Mouse (Mus musculus): ENCODE measurements around the gene Srl. TPM values are rescaled to one million over a fixed set of nuclear protein-coding genes. Genes with fewer than 3 reads are reported as not detected.
"Not testable (repeated sequence)": the region's sequence is repeated elsewhere in the genome, so short reads cannot be mapped to it uniquely, and the experiment has no call there.

Gene Srl
- total RNA-seq, 2 experiments from 2014 or later: 1,004 to 1,109 TPM

GRCm38 (mm10) chr16:4489114-4489624, 52.4 kb downstream of the Srl start:
- intact Hi-C loops (cut with DNase I): loop anchor here (2.0 to 5.0 kb wide), 3 partner anchors 33 to 118 kb away; no protein-coding TSS in a partner anchor
- peak; percentile 81 for DNase-seq (ENCODE audit: low spot score)

GRCm38 (mm10) chr16:4480616-4481265, 60.9 kb downstream of the Srl start:
- DNase-seq (ENCODE audit: low spot score): no peak
- intact Hi-C loops (cut with DNase I): no loop called here

DNA sequence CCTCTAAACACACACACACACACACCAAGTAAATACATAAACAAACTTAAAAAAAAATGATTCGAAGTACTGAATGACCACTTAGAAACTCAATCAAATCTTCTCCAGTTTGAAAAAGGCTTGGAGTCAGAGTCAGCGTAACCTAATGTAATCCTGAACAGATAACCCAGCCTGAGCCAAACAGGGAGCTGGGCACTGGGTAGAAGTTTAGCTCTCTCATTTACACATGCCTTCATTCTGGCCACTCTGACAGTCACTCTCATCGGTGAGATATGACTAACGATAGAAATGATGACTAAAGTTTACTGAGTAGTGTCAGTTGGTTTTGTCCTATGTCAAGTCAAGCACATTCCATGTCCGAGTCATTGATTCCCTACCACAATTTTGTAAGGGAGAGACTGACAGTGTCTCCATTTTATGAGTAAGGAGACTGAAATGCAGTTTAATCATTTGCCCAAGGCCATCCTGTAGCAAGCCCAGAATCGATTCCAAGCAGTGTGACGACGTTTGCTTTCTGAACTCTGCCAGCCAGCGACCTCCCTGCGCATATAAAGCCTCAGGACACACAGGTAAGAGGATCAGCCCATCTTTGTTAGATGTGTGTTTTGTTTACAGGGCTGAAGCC, 63.9 kb downstream of the Srl start:
- no peak for DNase-seq (ENCODE audit: low spot score)
- intact Hi-C loops (cut with DNase I): no loop called here

- DNase-seq (ENCODE audit: low spot score): peak; percentile 94
- intact Hi-C loops (cut with DNase I): loop anchor here (5.0 kb wide), 1 partner anchor 53 kb away; the partner anchor contains the start of gene Adcy9
Observed at GRCm38 (mm10) chr16:4474882-4475803, 66.5 kb downstream of the Srl start.

DNA sequence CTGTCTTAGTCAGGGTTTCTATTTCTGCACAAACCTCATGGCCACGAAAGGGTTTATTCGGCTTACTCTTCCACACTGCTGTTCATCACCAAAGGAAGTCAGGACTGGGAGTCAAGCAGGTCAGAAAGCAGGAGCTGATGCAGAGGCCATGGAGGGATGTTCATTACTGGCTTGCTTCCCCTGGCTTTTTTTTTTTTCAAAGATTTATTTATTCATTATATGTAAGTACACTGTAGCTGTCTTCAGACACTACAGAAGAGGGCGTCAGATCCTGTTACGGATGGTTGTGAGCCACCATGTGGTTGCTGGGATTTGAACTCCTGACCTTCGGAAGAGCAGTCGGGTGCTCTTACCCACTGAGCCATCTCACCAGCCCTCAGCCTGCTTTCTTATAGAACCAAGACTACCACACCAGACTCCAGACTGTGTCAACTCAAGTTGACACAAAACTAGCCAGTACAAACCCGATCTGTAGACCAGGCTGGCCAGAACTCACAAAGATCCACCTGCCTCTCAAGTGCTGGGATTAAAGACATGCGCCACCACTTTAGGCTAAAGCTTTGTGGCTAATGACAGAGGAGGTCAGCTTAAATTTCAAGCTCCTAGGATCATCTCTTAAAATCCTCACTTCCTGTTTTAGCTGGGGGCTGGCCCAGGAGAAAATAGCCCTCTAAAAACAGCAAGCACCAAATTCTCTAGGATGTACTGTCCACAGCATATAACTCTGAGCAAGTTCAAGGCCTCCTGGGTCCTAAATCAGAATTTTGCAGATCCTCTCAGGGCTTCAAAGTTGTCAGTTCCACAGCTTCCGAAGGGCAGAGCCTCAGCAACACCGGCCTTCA, 67.4 kb downstream of the Srl start:
- intact Hi-C loops (cut with DNase I): loop anchor here (5.0 kb wide), 1 partner anchor 52 kb away; the partner anchor contains the start of gene Adcy9
- not testable (repeated sequence) for DNase-seq (ENCODE audit: low spot score)

- no peak for DNase-seq (ENCODE audit: low spot score)
Observed at GRCm38 (mm10) chr16:4473231-4473630, 68.4 kb downstream of the Srl start.

GRCm38 (mm10) chr16:4472687-4473086, 68.9 kb downstream of the Srl start:
- DNase-seq (ENCODE audit: low spot score): peak; percentile 45
- intact Hi-C loops (cut with DNase I): loop anchor here (5.0 kb wide), 1 partner anchor 50 kb away; the partner anchor contains the start of gene Adcy9

More at GRCm38 (mm10) chr16:4473231-4473630, 68.4 kb downstream of the Srl start:
- intact Hi-C loops (cut with DNase I): loop anchor here (5.0 kb wide), 1 partner anchor 51 kb away; the partner anchor contains the start of gene Adcy9

DNA sequence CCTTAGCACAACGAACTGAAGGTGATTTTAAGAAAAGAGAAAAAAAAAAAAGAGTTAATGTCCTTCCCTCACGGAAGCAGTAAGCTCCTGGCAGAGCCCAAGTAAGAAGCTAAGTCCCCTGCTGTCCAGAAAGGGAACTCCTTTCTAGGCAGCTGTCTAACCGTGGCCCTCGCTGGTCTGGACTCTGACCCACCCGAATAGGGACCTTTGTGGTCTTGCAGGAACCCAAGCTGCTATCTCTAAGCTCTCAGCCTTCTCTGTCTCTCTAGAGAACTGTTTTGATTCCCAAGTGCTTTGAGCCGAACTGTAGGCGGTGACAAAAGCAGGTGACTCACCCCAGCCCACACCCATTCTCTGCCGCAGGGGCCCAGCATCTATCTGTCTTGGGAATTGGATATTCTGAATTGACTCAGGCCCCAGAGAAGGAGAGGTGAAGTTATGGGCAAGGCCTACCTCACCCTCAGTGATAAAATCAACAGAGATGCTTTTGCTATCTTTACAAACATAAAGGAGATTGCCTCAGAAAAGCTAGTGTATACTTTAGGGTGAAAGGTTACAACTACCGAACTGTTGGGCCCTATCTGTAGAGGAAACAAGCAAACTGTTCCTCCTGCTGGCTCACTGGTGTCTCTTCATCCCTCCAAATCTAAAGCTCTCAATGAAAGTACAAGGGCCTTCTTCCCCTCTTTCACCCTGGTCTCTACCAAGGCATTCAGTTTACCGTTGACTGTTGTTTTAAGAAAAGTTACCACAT, 71.8 kb downstream of the Srl start:
- DNase-seq (ENCODE audit: low spot score): no peak
- intact Hi-C loops (cut with DNase I): loop anchor here (2.0 to 5.0 kb wide), 2 partner anchors 47 to 153 kb away; partner anchors contain the start of gene Adcy9

DNA sequence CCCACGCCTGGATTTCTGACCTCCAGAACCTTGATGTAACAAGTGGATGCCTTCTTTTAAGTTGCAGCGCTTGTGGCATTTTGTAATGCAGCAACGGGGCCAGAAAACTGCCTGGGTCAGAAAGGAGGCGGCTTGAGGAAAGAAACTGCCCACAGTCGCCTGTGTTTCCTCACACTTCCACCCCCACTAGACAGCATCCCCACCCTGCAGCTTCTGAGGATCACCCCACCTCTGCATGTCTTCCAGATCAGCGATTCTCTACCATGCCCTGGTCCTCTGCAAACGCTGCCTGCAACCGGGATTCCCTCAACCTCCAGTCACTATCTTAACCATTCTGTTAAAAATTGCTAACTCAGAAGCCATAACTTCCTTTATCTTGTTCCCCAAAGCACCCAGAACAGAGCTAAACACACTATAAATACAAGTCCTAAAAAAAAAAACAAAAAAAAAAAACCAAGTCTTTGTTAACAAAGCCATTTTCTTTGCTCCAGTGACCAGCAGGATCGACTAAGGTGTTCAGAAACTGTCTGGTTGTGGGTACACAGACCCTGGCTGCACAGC, 77.0 kb downstream of the Srl start:
- no peak for DNase-seq (ENCODE audit: low spot score)
- intact Hi-C loops (cut with DNase I): no loop called here

GRCm38 (mm10) chr16:4457927-4458326, 83.7 kb downstream of the Srl start:
- DNase-seq (ENCODE audit: low spot score): no peak
- intact Hi-C loops (cut with DNase I): no loop called here

DNA sequence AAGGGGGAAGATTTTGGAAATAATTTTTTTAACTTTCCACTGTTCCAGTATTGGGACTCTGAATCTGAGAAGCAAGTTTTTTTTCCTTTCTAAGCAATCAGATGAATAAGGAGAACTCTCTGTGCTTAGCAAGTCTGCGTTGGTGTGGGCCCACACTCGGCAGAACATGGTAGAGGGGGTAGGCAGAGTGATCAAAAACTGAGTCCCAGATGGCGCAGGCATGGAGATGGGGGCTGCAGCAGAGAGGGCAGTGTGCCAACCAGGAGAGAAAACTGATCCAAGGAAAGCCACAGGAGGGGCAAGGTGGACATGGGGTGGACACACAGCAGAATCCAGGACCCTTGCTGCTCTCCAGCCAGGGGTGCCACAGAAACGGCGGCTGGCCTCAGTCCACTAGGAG, 85.2 kb downstream of the Srl start:
- no peak for DNase-seq (ENCODE audit: low spot score)
- intact Hi-C loops (cut with DNase I): no loop called here

GRCm38 (mm10) chr16:4455693-4456092, 85.9 kb downstream of the Srl start:
- intact Hi-C loops (cut with DNase I): no loop called here
- DNase-seq (ENCODE audit: low spot score): no peak

- DNase-seq (ENCODE audit: low spot score): no peak
- intact Hi-C loops (cut with DNase I): no loop called here
Observed at GRCm38 (mm10) chr16:4454563-4454962, 87.1 kb downstream of the Srl start.

- intact Hi-C loops (cut with DNase I): no loop called here
- no peak for DNase-seq (ENCODE audit: low spot score)
Observed at GRCm38 (mm10) chr16:4449418-4449817, 92.2 kb downstream of the Srl start.

DNA sequence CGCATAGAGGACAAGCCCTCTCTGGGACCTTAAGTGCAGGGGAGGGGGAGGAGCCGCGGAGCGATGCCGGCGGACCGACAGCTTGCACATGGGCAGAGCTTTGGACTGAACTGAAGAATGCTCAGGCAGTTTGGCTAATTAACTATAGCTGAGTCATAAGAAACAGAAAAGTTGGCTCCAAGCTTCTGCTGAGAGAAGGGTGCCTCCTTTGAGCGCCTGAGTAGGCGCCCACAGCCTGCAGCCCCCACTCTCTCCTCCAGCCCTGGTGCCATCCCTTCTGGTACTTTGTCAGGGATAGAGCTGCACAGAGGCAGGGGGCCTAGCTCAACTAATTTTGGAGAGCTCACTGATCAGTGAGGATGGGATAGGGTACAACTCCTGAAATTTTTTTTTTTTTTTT, 93.4 kb downstream of the Srl start:
- peak; percentile 17 for DNase-seq (ENCODE audit: low spot score)
- intact Hi-C loops (cut with DNase I): no loop called here

DNA sequence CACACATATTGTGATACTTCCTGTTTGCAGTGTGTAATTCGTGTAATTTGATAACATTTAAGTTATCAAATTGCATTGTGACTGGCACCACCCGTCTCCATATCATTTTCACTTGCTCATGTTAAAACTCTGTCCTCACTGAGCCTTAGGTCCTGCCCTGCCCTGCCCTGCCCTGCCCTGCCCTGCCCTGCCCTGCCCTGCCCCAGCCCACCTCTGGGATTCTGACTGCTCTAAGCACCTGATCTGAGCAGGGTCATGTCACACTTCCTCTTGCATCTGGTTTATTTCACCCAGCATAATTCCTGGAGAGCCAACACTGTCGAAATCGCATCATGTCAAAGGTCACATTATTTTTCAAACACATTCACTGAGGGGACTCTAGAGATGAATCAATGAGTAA, 95.2 kb downstream of the Srl start:
- no peak for DNase-seq (ENCODE audit: low spot score)
- intact Hi-C loops (cut with DNase I): no loop called here

DNA sequence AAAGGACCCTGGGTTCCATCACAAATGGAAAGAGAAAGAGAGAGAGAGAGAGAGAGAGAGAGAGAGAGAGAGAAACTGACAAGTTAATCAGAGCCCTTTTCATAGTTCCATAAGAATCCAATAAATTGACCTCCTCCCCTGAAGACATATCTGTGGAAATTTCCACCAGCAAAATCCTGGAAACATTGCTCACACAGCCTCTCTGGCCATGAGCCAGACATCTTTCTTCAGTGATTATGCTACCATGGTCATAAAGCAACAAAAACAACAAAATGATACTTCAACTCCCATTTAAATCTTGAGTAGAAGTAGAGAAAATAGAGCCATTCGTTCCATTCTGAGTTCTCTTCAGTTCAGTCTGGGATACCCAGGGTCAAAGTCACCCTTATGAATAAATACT, 97.2 kb downstream of the Srl start:
- intact Hi-C loops (cut with DNase I): no loop called here
- no peak for DNase-seq (ENCODE audit: low spot score)
